Mouse (Mus musculus): ENCODE measurements around the gene Ints14.

Gene Ints14

GRCm38 (mm10) chr9:65019146-65019545 lies 58.4 kb downstream of the Ints14 start:
- DNase-seq (ENCODE audit: low read depth) = peak; percentile 62

- DNase-seq (ENCODE audit: low read depth) = no peak
Observed at GRCm38 (mm10) chr9:65020128-65020527, 59.4 kb downstream of the Ints14 start.

- DNase-seq (ENCODE audit: low read depth) = peak; percentile 93
Observed at GRCm38 (mm10) chr9:65020991-65021886, 60.5 kb downstream of the Ints14 start, which contains the start of gene Hacd3. Gene Hacd3, minus strand, starts transcription at chr9:65021693.

GRCm38 (mm10) chr9:65021887-65022579 lies 61.3 kb downstream of the Ints14 start:
- no peak for DNase-seq (ENCODE audit: low read depth)

DNA sequence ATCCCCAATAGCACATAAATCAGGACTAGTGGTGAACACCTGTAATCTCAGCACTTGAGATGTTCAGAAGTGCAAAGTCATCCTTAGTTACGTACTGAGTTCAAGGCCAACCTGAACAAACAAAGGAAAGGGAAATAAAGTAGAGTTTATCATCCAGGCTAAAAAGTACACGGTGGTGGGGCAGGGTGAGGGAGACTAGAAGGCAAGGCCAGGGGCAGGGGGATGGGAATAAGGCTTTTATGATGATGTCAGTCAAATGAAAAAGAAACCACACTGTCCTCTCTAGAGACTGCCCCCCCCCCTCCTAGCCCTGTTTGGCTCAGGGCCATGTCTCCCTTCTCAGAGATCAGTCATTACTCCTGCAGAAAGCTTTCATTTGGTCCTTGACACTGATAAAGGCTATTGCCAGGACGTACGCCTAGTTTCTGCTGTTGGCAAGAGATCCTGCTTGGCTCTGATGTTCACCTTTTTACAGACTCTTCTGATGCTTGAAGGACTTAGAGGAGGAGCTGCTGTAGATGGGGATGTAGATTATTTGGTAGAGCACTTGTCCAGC lies 62.0 kb downstream of the Ints14 start:
- peak; percentile 58 for DNase-seq (ENCODE audit: low read depth)

DNA sequence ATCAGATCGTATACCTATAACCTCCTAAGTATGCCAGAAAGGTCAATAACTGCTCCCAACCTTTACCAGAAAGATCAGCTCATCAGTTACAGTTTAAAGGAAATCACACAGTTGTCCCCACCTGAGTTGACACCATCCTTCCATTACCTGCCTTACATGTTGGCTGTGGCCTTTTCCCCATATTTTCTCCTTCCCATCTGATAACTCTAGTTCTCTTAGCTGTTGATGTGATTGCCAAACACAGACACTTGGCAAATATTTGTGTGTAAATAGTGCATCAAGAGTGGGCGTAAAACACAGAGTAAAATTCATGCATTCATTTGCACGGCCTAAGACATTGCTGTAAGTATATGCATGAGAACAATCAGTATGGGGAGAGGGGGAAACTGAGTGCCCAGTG lies 62.7 kb downstream of the Ints14 start:
- no peak for DNase-seq (ENCODE audit: low read depth)

DNA sequence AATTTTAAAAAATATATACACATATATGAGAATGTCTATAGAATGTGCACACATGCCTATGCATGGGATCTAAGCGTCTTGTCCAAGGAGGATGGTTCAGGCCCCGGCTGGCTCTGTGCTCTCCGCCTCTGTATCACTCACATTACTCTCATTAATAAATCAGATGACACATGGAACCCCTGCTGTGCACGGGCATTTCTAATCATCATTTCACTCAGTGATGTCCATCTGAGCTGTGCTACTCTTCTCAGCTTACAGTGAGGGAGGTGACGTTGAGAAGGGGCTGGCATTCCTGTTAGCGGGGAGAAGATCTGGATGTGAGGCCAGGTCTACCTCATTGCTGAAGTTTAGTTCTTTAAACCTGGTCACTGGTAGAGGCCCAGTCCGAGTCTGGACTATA lies 66.5 kb downstream of the Ints14 start:
- DNase-seq (ENCODE audit: low read depth) = no peak

GRCm38 (mm10) chr9:65028313-65028712 lies 67.6 kb downstream of the Ints14 start:
- no peak for DNase-seq (ENCODE audit: low read depth)

DNA sequence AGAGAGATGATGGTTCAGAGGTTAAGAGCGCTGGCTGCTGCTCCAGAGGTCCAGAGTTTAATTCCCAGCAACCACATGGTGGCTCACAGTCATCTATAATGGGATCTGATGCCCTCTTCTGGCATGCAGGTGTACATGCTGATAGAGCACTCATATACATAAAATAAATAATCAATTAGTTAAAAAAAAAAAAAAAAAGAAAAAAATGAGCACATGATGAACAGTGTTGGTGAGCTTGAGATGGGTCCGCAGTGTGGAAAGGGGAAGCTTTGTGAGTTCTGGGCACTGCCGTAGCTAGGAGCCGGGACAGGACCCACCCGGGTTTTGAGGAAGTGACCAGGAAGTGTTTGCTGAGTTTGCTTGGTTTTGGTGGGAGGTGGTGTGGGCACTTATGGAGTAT lies 70.7 kb downstream of the Ints14 start:
- peak; percentile 63 for DNase-seq (ENCODE audit: low read depth)

GRCm38 (mm10) chr9:65031894-65032268 lies 71.2 kb downstream of the Ints14 start:
- DNase-seq (ENCODE audit: low read depth) = no peak

- DNase-seq (ENCODE audit: low read depth) = peak; percentile 96
Observed at GRCm38 (mm10) chr9:65032269-65033108, 71.8 kb downstream of the Ints14 start, which contains the start of gene Dpp8. Gene Dpp8, plus strand, starts transcription at chr9:65032414.

GRCm38 (mm10) chr9:65036456-65036855 lies 75.8 kb downstream of the Ints14 start:
- no peak for DNase-seq (ENCODE audit: low read depth)

All from 416B (cell line).